ENCODE assay signal across 13 mouse cellular contexts in the genomic region with DNA sequence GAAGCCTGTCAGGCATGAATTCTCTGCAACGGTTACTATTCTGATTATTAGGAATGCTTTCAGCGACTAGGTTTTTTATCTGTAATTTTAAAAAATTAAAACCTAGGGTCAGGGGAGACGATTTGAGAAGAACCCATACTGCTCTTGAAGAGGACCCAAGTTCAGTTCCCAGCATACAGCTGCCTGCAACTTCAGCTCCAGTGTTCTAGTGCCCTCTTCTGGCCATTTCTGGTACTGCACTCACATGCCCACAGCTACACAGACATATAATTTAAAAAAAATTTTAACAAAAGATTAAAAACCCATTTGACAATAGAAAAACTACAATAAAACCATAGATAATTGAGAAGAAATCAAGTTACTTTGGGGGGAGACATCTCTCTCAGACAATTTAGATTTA. TPM values are rescaled to one million over a fixed set of nuclear protein-coding genes. Genes with fewer than 3 reads are reported as not detected.
DNase-seq lines count a peak whose midpoint lies in the region; ATAC-seq and TF ChIP-seq lines count a peak whose summit lies in the region.
"Had no signal": no experiment of that assay in that cellular context is flagged by ENCODE, and none has a peak within 500 bp of the region (broad histone marks: within the 10 kb centered on the region; RNA-seq: fewer than 3 reads in every experiment).

No protein-coding gene starts in this region.

- H3K4me3 ChIP-seq in heart, postnatal 0 days (ENCODE audit: low read depth, low read length), result no peak overlapping the region
- no peak overlapping the region for H3K4me3 ChIP-seq in heart, embryonic 11.5 days (ENCODE audit: low read depth, low read length)
- H3K4me3 ChIP-seq in liver, embryonic 14.5 days (ENCODE audit: insufficient read depth in 1 of 2, low read depth in 2 of 2, low read length in 2 of 2), result no peak overlapping the region
- H3K4me3 ChIP-seq: forebrain, embryonic 15.5 days; hindbrain, embryonic 12.5 days; neural tube, embryonic 15.5 days had no signal

- no peaks in the 10 kb centered on the region for H3K4me1 ChIP-seq in heart, postnatal 0 days (ENCODE audit: control insufficient read depth, insufficient read depth)
- no peaks in the 10 kb centered on the region for H3K4me1 ChIP-seq in heart, embryonic 11.5 days (ENCODE audit: control insufficient read depth, insufficient read depth, low read length)
- 0 out of 4 replicates have a peak, but pooled peaks cover 0 to 3% of the 10 kb centered on the region in 2 experiments for H3K4me1 ChIP-seq in liver, embryonic 14.5 days (replicated peaks; ENCODE audit: control insufficient read depth in 2 of 2, insufficient read depth in 2 of 2, low read length in 1 of 2)
- H3K4me1 ChIP-seq: forebrain, embryonic 15.5 days; hindbrain, embryonic 12.5 days; neural tube, embryonic 15.5 days had no signal

- H3K36me3 ChIP-seq in heart, postnatal 0 days (replicated peaks; ENCODE audit: control insufficient read depth, insufficient read depth, low read length), result no peaks in the 10 kb centered on the region
- H3K36me3 ChIP-seq in heart, embryonic 11.5 days (ENCODE audit: control insufficient read depth, insufficient read depth, low read length), result no peaks in the 10 kb centered on the region
- H3K36me3 ChIP-seq in liver, embryonic 14.5 days (replicated peaks; ENCODE audit: control insufficient read depth, insufficient read depth, low read depth), result no peaks in the 10 kb centered on the region
- H3K36me3 ChIP-seq: forebrain, embryonic 15.5 days; hindbrain, embryonic 12.5 days; neural tube, embryonic 15.5 days had no signal

- no peaks in the 10 kb centered on the region for H3K27me3 ChIP-seq in heart, postnatal 0 days (ENCODE audit: control insufficient read depth, insufficient read depth, low read length)
- H3K27me3 ChIP-seq in heart, embryonic 11.5 days (ENCODE audit: control insufficient read depth, insufficient read depth, low read length), result no peaks in the 10 kb centered on the region
- H3K27me3 ChIP-seq in liver, embryonic 14.5 days (ENCODE audit: control insufficient read depth, insufficient read depth, low read length), result no peaks in the 10 kb centered on the region
- H3K27me3 ChIP-seq: forebrain, embryonic 15.5 days; neural tube, embryonic 15.5 days had no signal

- ATAC-seq in heart, postnatal 0 days (ENCODE audit: insufficient read depth, low read depth), result no peak
- no peak for ATAC-seq in heart, embryonic 11.5 days (replicated peaks; ENCODE audit: insufficient number of reproducible peaks, low FRiP score, low TSS enrichment)
- ATAC-seq in liver, embryonic 14.5 days (ENCODE audit: insufficient read depth), result no peak
- no peak for ATAC-seq in erythroid progenitor cell, adult 5-6 weeks (replicated peaks; ENCODE audit: low FRiP score, poor library complexity, severe bottlenecking)
- ATAC-seq in megakaryocyte-erythroid progenitor cell, adult 5-6 weeks (replicated peaks; ENCODE audit: low FRiP score, low TSS enrichment, poor library complexity, severe bottlenecking), result no peak
- ATAC-seq: forebrain, embryonic 15.5 days had no signal

- no peak for DNase-seq in heart, postnatal 0 days (ENCODE audit: low spot score)
- DNase-seq in thymus, postnatal 14 days, result peak; percentile 48
- no peak for DNase-seq in thymus, adult 18-20 months
- no peak for DNase-seq in liver, embryonic 14.5 days (ENCODE audit: low read depth in 3 of 3, low spot score in 3 of 3)
- no peak for DNase-seq in ovary, adult 18-20 months (ENCODE audit: low spot score)
- DNase-seq: heart, adult 18-20 months; kidney, postnatal 4 days had no signal

- peak; percentile 30 for TF ChIP-seq CTCF in heart, postnatal 0 days (IDR thresholded peaks at IDR 0.05; ENCODE audit: low read depth)
- TF ChIP-seq CTCF in liver, embryonic 14.5 days (IDR thresholded peaks at IDR 0.05; ENCODE audit: low read depth), result peak; percentile 84

- TF ChIP-seq EP300 in heart, postnatal 0 days (IDR thresholded peaks at IDR 0.05; ENCODE audit: low read depth), result no peak
- TF ChIP-seq EP300 in liver, embryonic 14.5 days (IDR thresholded peaks at IDR 0.05; ENCODE audit: low read depth), result no peak

- H3K27ac ChIP-seq in heart, postnatal 0 days (ENCODE audit: low read depth), result no peak overlapping the region
- H3K27ac ChIP-seq in heart, embryonic 11.5 days (ENCODE audit: low read depth, low read length), result no peak overlapping the region
- H3K27ac ChIP-seq in liver, embryonic 14.5 days, result no peak overlapping the region
- H3K27ac ChIP-seq: forebrain, embryonic 15.5 days; hindbrain, embryonic 12.5 days; neural tube, embryonic 15.5 days had no signal

- H3K9ac ChIP-seq in heart, postnatal 0 days (replicated peaks; ENCODE audit: low read depth, low read length), result no peak overlapping the region
- no peak overlapping the region for H3K9ac ChIP-seq in heart, embryonic 11.5 days (ENCODE audit: low read depth, low read length)
- H3K9ac ChIP-seq in liver, embryonic 14.5 days (replicated peaks), result no peak overlapping the region
- H3K9ac ChIP-seq: forebrain, embryonic 15.5 days; hindbrain, embryonic 12.5 days; neural tube, embryonic 15.5 days had no signal

- no peak overlapping the region for H3K4me2 ChIP-seq in heart, postnatal 0 days (ENCODE audit: low read depth, low read length)
- H3K4me2 ChIP-seq in heart, embryonic 11.5 days, result no peak overlapping the region
- H3K4me2 ChIP-seq in liver, embryonic 14.5 days (ENCODE audit: low read depth), result no peak overlapping the region
- H3K4me2 ChIP-seq: forebrain, embryonic 15.5 days; hindbrain, embryonic 12.5 days; neural tube, embryonic 15.5 days had no signal

- H3K9me3 ChIP-seq in heart, postnatal 0 days (replicated peaks; ENCODE audit: control insufficient read depth, low read length), result peaks cover 8% of the 10 kb centered on the region
- H3K9me3 ChIP-seq in heart, embryonic 11.5 days (replicated peaks; ENCODE audit: control insufficient read depth, low read length), result no peaks in the 10 kb centered on the region; the same call in 1 of the 2 replicates
- H3K9me3 ChIP-seq in liver, embryonic 14.5 days (ENCODE audit: control insufficient read depth, low read length), result no peaks in the 10 kb centered on the region
- H3K9me3 ChIP-seq: forebrain, embryonic 15.5 days; hindbrain, embryonic 12.5 days; neural tube, embryonic 15.5 days had no signal

- 83% methylated on average over 3 of the region's 3 CpGs for WGBS in heart, postnatal 0 days
- 85% methylated on average over 3 of the region's 3 CpGs for WGBS in heart, embryonic 11.5 days (ENCODE audit: insufficient replicate concordance)
- WGBS in liver, embryonic 14.5 days (ENCODE audit: insufficient replicate concordance), result 70% methylated on average over 3 of the region's 3 CpGs

RNA-seq across cellular contexts. Expression of a gene that starts 20.5 kb away (rescaled TPM):
- total RNA-seq in heart, postnatal 0 days (2014; rRNA removed; ENCODE audit: low replicate concordance), result 4.5 and 9.4 TPM in 2 replicates
- polyA plus RNA-seq in heart, postnatal 0 days (2015; fragmentation: Nextera tagmentation; extraction: Ambion mirVana), result 1.4 and 1.5 TPM in 2 replicates
- polyA plus RNA-seq in heart, embryonic 11.5 days (2014; fragmentation: Nextera tagmentation; extraction: Ambion mirVana), result 6.7 and 7.1 TPM in 2 replicates
- 1.4 and 2.0 TPM in 2 replicates for polyA plus RNA-seq in liver, embryonic 14.5 days (2012; rRNA removed)
- 2.1 and 2.5 TPM in 2 replicates for polyA plus RNA-seq in liver, embryonic 14.5 days (2014; fragmentation: Nextera tagmentation; extraction: Ambion mirVana)
- 18.4 and 29.9 TPM in 2 replicates for total RNA-seq in erythroid progenitor cell, adult 5-6 weeks (2015; ENCODE audit: low replicate concordance)
- 8.7 and 9.5 TPM in 2 replicates for total RNA-seq in erythroid progenitor cell, adult 5-6 weeks (2017; ENCODE audit: low replicate concordance)
- 60.9 and 112 TPM in 2 replicates for total RNA-seq in megakaryocyte-erythroid progenitor cell, adult 5-6 weeks (2014; fragmentation: Nextera tagmentation)
- 46.9 and 67.8 TPM in 2 replicates for total RNA-seq in megakaryocyte-erythroid progenitor cell, adult 5-6 weeks (2017)
